Mouse (Mus musculus) lung, postnatal 36 days (tissue): Measurements from ENCODE around the gene Grin2c.

ENCODE experiments used
- DNase-seq: peaks from one replicate; pipeline ENCODE4 v3.0.0; 2022; ENCODE audit warnings: mixed read lengths

The Grin2c gene

DNA sequence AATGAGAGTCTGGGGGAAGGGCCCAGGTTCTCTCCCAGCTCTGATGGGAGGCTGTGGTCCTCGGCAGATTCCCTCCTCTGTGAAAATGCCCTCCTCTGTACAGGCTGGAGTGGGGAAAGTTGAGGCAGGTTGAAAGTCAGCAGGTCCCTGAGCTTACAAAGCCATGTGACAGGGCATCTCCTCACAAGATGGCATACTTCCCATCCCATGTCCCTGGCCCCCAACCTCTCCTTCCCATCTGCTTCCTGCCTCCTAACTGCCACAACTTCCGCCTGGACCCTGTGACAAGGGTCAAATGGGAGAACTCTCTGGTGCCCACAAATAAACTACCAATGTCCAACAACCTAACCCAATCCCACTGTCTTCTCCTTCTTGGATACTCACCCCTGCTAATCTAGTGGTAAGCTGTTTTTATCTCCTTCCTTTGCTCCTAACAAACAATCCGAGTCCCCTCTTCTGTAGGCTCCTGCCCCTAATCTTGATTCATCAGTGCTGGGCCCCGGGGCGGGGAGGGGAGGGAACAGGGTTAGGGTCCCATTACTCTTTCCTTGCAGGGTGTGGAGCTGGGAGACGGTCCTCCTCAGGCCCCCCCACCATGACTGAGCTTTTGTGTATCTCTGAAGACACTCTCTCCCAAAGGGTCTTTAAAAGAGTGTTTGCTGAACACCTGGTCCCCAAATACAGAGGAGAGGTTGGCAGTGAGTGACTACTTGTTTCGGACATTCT, 2.7 kb downstream of the Grin2c start:
- no peak for DNase-seq

DNA sequence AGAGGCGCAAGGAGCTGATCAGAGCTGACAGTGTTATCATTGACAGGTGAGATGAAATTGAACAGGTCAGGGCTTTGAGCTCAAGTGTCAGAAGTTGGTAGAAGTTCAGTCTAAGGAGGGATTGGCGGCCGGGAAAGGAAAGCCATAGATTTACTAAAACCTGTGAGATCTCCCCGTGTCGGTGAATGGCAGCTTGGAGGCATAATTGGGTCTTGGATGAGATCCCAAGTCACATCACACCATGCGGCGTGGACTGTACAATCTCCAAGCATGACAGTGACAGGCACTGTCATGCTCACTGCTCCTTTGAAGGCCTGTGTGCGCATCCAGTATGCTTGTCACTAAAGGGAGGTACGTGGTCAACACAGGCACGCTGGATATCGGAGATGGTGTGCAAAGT, 4.1 kb downstream of the Grin2c start:
- no peak for DNase-seq

DNA sequence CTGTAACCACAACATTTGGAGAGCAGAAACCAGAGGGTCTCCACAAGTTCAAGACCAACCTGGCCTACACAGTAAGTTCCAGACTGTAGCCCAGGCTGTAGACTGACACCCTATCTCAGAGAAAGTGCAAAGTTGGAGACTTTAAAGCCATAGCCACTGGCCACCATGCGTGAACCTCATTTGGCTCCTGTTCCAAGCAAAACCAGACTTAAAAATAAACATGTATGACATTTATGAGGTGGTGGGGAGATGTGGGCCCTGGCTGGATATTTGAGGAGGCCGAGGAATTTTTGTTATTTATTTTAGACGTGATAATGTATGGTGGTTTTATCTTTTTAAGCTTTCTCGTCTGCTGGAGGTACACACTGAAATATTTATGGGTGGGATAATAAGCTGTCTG, 7.9 kb downstream of the Grin2c start:
- peak; percentile 38 for DNase-seq

DNA sequence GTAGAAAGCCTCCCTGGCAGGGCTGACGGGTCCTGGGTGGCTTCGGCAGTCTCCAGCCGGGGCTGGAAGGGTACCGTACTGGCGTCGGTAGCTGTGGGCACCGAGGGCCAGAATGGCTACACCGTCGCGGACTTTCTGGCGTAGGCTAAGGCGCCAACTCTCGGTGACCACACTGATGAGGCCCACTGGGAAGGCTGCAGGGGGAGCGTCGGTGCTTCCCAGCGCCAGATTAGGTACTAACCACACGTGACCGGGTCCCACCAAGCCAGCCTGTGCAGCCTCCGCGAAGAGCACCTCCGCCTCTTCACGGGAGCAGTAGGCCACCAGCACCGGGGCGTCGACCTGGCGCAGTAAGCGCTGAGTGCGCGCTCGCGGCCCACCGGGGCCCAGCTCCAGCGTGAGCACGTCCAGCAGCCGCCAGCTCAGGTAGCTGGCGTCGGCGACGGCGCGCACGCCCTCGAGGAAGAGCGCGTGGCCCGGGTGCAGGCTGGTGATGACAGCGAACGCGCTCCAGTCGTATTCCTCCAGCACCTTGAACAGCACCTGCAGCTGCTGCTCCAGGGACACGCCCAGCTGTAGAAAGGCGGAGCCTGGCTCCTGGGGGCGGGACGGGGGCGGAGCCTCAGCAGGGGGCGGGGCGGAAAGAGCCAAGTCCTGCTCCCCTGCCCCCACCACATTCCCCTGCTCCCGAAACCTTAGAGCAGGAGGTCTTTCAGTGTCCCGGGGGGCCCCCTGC, 9.1 kb downstream of the Grin2c start:
- no peak for DNase-seq

DNA sequence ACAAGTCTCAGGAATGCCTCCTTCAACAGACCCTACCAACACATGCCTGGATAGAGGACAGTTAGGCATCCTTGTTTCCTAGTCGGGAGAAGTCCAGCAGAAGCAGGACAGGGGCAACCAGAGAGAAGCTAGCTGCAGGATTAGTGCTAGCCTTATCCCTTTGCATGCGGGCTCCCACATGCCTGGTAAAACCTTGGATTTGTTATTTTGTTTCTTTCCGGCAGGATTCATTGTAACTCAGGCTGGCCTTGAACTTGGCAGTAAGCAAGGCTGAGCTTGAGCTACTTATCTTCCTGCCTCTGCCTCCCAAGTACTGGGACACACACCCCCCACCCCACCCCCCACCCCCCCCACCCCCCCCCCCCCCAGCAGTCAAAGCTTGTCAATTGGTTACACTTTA, 15.8 kb downstream of the Grin2c start:
- DNase-seq, result no peak

DNA sequence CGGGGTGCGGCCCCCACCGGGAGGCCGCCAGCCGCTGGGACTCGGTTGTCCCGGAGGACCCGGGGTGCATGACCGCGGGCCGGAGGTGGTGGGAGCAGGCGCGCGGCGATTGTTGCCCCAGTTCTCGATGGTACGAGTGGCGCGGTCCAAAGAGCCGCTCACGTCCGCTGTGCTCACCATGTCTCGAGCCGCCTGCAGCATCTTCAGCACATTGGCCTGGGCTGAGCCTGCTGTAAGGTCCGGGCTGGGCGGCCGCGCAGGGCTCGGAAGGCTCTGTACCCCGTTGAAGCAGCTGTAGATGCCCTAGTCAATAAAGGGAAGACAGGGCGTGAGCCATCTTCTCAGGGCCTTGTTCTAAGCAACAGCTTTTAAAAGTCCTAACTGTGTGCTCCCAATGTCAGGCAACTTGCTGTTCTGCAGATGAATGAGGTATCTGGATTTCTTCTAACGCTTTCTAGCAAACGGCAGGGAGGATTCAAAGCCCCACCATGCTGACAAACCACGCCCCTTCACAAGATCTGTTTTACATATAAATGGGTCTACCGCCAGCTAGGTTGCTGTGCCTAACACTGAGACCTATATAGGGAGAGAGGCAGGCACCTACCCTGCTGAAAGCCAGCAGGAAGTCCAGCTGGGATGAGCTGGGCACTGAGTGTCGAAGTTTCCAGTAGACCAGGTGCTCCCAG, 16.5 kb downstream of the Grin2c start:
- DNase-seq, result no peak

DNA sequence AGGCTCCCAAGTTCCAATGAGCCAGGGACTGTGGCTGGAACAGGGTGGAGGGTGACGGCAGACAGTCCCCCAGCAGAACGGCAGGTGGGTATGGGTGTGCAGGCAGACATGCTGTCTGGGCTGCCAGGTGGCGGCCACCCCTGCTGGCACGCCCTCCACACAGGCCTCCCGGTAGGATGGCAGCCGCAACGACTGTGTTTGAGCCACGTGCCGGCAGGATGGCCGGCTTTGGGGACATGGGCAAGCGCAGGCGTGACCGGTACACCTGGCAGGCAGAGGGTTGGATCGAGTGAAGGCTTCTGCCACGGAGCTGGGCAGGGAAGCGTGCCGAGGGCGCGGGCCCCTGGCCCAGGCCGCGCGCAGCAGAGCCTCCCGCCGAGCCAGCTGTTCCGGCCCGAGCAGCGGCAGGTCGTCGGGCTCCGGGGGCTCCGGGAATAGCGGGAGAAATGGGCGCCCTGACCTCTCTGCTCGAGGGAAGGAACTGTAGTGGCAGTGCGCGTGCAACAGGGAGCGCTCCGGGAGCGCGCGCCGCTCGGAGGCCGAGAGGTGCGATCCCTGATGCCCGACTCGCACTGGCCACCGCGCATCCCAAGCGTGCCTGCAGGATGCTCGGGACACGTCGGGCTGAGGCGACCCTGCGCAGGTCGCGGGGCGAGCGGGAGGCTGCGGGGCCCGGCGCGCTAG, 17.2 kb downstream of the Grin2c start:
- DNase-seq, result no peak

DNA sequence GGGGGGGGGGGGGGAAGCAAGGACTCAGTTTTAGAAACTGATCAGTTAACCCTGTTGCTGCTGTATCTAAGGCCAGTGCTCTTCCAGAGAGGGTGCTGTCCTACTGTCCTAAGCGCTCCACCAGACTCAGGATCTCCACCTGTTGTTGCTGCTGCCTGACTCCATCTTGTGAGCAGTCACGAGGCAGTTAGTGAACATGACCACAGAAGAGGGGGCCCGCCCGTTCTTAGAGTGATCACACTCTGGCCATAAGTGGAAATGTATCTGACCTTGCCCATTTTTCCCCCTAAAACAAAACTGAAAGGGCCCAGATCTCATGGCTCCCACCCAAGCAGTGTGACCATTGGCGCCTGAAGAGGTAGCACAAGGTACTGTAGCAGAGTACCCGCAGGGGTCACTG, 19.1 kb downstream of the Grin2c start:
- no peak for DNase-seq

DNA sequence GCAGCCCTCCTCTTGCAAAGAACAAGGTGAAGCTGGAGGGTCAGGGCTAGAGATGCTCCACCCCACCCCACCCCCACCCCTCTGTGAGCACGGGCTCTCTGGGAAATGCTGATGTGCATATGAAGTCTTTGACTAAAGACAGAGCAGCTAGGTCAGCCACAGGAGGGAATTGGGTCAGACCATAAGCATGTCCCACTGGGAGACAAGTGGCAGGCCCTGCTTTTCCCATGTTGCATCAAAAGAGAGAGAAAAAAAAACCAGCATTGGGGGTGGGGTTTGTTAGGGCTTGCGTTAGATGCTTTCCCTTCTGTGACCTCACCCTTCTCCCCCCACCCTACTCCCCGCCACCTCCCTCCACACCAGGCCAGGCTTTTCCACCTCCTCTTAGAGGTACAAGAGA, 19.8 kb downstream of the Grin2c start:
- no peak for DNase-seq

DNA sequence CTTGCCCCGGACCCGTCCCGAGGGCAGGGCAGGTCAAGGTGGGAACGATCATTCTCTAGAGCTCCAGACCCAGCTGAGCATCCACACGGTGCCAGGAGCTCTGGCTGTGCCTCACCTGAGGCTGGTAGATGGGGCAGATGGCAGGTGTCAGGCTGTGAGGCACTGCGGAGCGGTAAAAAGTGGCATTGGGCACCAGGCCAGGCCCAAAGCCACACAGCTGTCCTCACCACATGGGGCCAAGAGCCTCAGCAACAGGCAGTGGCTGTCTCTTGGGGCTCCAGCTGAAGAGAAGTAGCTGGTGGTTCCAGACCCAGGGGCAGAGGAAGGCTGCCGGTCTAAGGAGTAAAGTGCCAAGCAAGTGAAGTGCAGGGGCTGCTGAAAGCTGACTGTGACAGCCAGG, 20.7 kb downstream of the Grin2c start:
- no peak for DNase-seq

DNA sequence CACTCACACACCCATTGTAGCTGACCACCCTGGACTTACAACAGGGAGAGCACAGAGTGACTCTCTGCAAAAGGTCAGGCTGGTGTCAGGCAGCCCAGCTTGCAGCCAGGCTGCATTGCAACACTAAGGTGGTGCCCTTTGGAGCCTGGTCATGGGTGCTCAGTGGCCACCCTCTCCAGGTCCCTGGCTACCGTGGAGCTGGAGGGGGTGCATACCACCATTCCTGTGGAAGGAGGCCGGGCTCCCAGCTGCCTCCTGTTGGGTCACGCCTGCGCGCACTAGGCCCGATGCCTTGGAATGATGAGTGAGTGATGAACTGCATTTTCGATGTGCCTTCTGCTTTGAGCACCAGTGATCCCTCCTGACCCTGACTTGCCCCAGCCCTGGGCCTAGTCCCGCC, 22.2 kb downstream of the Grin2c start:
- peak; percentile 64 for DNase-seq

DNA sequence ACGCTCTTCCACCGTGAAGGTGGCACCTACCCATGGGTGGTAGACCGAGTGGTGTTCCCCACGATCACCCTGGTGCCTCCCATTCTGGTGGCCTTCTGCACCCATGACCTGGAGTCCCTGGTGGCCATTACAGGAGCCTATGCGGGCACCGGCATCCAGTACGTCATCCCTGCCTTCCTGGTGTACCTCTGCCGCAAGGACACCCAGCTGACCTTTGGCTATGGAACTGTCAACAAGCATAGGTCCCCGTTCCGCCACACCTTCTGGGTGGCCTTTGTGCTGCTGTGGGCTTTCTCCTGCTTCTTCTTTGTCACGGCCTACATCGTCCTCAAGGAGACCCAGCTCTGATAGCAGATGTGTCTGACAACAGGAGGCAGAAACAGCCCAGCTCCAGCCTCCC, 23.3 kb downstream of the Grin2c start:
- DNase-seq, result no peak

DNA sequence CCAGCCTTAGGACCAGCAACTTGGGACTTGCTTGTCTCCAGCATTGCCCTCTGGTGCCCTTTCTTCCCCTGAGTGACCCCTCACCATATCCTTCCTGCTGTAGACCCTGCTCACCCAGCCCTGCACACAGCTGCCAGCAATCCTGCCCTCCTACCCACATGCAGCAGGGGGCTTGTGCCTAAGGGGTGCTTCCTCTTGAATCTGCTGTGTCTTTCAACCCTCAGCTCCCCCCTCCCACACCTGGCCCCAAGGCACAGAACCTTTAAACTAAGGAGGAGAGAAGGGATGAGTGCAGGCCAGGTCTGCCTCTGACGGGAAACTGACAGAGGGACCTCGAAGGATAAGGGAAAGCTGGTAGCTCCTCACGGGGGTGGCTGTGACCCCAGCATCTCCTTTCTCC, 24.3 kb downstream of the Grin2c start:
- DNase-seq, result no peak

DNA sequence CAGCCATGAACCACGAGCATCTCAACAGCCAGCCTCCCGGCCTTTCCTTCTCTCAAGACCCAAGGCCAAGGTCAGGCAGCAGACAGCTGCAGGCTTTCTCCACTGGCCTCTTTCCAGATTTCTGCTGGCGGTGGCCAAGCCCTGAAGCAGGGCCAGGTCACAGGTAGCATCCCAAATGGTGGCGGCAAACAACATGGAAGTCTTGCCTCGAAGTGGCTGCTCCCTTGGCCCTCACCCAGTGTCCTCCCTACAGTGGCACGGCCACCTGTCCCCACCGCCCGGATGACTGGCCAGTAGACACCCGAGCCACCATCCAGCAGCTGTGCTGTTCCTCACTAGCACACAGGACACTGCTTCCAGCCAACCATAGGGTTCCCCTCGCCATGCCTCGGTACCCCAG, 25.6 kb downstream of the Grin2c start:
- DNase-seq, result no peak

DNA sequence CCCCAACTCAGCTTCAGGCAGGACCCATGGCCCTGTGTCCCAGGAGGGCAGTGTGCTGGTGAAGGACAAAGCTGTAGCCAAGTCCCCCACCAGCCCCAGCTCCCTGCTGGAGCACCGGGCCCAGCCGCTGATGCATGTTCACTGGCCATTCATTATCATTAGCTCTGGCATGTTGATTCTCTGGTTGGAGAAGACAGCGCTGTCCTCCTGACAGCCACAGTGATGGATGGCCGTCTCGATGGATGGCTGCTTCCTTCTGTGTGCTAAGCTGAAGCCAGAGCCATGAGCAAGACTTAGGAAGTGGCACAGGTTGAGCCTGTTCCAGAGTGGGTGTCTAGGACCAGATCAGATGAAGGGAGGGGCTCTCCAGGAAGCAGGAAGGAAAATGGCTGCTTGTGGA, 30.5 kb downstream of the Grin2c start:
- DNase-seq, result no peak

DNA sequence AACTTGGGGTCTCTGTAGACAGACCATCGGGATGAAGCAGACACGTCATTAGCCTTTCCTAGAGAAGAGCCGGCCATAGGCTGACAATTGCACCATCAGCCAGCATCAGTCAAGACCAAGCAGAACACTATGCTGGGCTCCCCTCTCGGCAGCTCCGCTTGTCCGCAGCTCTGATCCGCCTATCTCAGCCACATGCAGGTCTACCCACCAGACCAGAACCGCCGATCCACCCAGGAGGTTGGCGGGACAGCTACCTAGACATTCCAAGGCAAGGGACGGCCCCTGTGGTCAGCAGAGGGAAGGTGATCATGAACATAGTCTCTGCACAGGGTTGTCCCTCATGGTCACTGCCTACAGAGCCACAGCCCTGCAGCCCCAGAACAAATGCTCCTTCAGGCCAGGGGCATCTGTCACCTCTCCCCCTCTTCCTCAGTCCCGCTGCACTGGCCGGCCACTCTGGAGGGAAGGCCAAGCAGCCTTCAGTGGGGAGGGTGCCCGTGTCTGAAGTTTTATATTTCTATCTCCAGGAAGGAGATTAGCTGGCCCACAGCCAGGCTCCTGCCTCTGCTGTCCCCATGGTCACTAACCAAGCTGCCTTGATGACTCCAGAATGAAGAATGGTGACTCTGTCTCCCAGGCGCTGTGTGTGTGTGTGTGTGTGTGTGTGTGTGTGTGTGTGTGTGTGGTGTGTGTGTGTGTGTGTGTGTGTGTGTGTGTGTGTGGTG, 32.6 kb downstream of the Grin2c start:
- peak; percentile 42 for DNase-seq

DNA sequence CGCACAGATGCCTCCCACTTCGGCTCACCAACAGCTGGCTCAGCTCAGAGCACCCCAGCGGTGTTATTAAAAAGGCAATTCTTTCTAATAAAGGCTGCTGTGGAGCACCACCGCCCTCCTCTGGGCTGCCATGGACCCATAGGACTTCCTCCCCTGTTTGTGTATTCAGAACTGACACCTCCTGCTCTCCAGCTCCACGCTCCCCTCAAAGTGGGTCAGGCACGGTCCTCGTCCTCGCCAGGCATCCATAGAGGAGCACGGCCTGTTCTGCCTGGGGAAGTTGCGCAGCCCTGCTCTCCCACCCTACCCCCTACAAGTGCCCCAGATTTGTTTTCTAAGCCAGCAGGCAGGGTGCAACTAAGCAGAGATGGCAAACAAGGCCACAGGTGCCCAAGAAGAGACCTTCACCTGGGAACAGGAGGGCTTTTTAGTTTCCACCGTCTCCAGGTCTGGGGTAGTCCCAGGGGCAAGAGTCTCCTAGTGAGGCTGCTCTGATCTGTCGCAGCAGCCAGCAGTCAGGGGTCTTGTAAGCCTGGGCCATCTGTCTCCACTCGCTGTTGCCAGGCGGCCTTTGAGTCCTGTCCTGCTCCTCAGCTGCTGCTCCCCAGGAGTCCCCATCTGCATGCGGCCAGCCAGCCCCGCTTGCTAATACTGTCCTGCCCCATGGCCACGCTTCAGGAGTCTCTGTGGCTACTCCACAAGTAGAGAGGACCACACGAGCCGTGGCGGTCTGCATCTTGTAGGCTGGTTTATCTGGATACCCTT, 33.3 kb downstream of the Grin2c start:
- DNase-seq, result peak; percentile 33

DNA sequence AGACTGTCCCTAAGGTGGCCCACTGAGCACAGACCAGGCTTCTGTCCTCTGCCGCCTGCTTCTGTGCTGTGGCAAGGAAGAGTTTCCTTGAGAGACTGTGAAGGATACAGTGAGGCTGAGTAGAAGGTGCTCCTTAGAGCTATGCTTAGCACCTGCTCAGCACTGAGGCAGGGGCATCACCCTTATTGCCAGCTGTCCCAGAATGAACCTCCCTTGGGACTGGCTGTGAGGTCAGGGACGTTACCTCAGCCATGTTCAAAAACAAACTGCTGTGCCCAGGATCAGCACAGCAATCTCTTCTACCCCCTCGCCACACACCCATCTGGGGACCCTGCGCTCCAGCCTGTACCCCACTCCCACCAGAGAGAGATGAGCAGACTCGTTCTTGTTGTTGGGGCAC, 34.2 kb downstream of the Grin2c start:
- no peak for DNase-seq

DNA sequence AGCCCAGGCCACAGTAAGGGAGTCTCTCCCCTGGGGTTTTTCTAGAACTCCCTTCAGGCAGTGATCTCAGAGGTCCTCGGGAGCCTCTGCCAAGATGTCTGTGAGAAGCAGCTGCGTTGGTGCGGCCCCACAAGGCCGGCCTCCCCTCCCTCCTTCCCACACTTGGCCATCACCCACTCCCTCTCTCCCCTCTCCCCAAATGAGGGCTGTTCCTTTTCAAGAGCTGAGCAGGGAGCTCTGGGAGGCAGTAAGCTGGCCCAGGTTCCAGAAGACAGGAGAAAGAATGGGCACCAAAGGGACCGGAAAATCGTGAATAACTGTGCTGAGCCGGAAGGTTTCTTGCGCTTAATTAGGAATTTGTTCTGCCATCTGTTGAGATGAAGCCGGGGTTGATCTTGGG, 35.1 kb downstream of the Grin2c start:
- no peak for DNase-seq

DNA sequence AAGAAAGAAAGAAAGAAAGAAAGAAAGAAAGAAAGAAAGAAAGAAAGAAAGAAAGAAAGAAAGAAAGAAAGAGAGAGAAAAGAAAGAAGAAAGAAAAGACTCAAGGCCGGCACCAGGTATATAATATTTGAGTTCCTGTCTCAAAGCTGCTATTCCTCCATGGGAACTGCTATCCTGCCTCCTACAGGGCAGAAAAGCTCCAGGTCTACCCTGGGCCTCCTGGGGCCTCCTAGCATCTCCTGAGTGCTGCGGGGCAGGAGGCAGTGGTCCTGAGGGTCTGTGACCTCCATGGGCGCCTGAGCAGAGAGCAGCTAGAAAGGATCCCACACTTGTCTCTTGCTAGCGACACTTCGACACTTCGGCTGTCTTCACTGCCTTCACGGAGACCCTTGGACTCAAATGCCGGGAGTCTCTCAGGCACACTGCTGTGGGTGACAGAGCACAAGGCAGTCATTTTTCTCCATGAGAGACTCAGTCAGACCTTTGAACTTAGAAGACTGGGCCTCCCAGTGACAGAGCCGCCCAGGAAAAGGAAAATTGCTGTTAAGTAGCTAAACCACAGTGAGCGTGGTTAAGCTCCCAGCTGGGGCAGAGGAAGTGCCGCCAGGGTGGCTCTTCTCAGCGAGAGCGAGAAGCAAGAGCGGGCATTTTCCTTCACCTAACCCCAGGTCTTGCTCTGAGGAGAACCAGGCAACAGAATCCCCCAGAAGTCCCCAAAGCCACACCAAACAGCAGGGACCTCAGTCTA, 35.7 kb downstream of the Grin2c start:
- DNase-seq, result no peak
